Mouse (Mus musculus): ENCODE measurements around the gene Col27a1. TPM values are rescaled to one million over a fixed set of nuclear protein-coding genes. Genes with fewer than 3 reads are reported as not detected.
A peak's percentile ranks its signal among the peaks of the same experiment; 100 is the strongest.

Col27a1 gene
- polyA plus RNA-seq, 1 experiment from 2014 or later, result 3.0 TPM

- Histone ChIP-seq H3K36me3 (no peaks in the 10 kb centered on the region), H3K4me1 (replicated peaks) (peaks cover 3% of the 10 kb centered on the region; the same call in 1 of the 2 replicates), H3K9me3 (no peaks in the 10 kb centered on the region), H3K27me3 (no peaks in the 10 kb centered on the region), H3K9ac (no peak overlapping the region), H3K4me3 (no peak overlapping the region), H3K27ac (replicated peaks) (no peak overlapping the region), H3K4me2 (no peak overlapping the region)
- no peak for ATAC-seq (ENCODE audit: low read depth)
- WGBS, result 82% methylated on average over 1 of the region's 1 CpGs
Observed at GRCm38 (mm10) chr4:63267586-63267985, 53.8 kb downstream of the Col27a1 start.

- ATAC-seq (ENCODE audit: low read depth), result no peak
- no peaks in the 10 kb centered on the region for H3K36me3 ChIP-seq
- no peak overlapping the region for H3K9ac ChIP-seq
- no peak overlapping the region for H3K27ac ChIP-seq (replicated peaks)
- H3K4me3 ChIP-seq, result no peak overlapping the region
- no peaks in the 10 kb centered on the region for H3K9me3 ChIP-seq
- no peak overlapping the region for H3K4me2 ChIP-seq
- 71% methylated on average over 4 of the region's 4 CpGs for WGBS
- no peaks in the 10 kb centered on the region for H3K27me3 ChIP-seq
- H3K4me1 ChIP-seq (replicated peaks), result no peaks in the 10 kb centered on the region
Observed at GRCm38 (mm10) chr4:63268777-63269176, 55.0 kb downstream of the Col27a1 start.

GRCm38 (mm10) chr4:63274516-63274915, 60.7 kb downstream of the Col27a1 start:
- no peak overlapping the region for H3K27ac ChIP-seq (replicated peaks)
- no peak overlapping the region for H3K4me2 ChIP-seq
- no peak overlapping the region for H3K9ac ChIP-seq
- H3K27me3 ChIP-seq, result no peaks in the 10 kb centered on the region
- 67% methylated on average over 1 of the region's 1 CpGs for WGBS
- H3K4me1 ChIP-seq (replicated peaks), result peaks cover 5% of the 10 kb centered on the region; the same call in 1 of the 2 replicates
- no peak for ATAC-seq (ENCODE audit: low read depth)
- H3K9me3 ChIP-seq, result no peaks in the 10 kb centered on the region
- no peaks in the 10 kb centered on the region for H3K36me3 ChIP-seq
- no peak overlapping the region for H3K4me3 ChIP-seq

GRCm38 (mm10) chr4:63275251-63275650, 61.4 kb downstream of the Col27a1 start:
- Histone ChIP-seq H3K9me3 (no peaks in the 10 kb centered on the region), H3K4me3 (no peak overlapping the region), H3K27ac (replicated peaks) (no peak overlapping the region), H3K36me3 (no peaks in the 10 kb centered on the region), H3K4me1 (replicated peaks) (peaks cover 5% of the 10 kb centered on the region; the same call in 1 of the 2 replicates), H3K27me3 (no peaks in the 10 kb centered on the region), H3K9ac (no peak overlapping the region), H3K4me2 (no peak overlapping the region)
- no peak for ATAC-seq (ENCODE audit: low read depth)
- 63% methylated on average over 8 of the region's 8 CpGs for WGBS

- 78% methylated on average over 1 of the region's 1 CpGs for WGBS
- peaks cover 5% of the 10 kb centered on the region; the same call in 1 of the 2 replicates for H3K4me1 ChIP-seq (replicated peaks)
- no peak overlapping the region for H3K4me2 ChIP-seq
Observed at GRCm38 (mm10) chr4:63276571-63276970, 62.8 kb downstream of the Col27a1 start.

GRCm38 (mm10) chr4:63278821-63279220, 65.0 kb downstream of the Col27a1 start:
- ATAC-seq (ENCODE audit: low read depth), result no peak
- WGBS, result 83% methylated on average over 7 of the region's 7 CpGs
- H3K4me1 ChIP-seq (replicated peaks), result peaks cover 5% of the 10 kb centered on the region; the same call in 1 of the 2 replicates

More at GRCm38 (mm10) chr4:63276571-63276970, 62.8 kb downstream of the Col27a1 start:
- no peak overlapping the region for H3K9ac ChIP-seq
- no peaks in the 10 kb centered on the region for H3K27me3 ChIP-seq
- H3K4me3 ChIP-seq, result no peak overlapping the region
- no peaks in the 10 kb centered on the region for H3K9me3 ChIP-seq
- H3K36me3 ChIP-seq, result no peaks in the 10 kb centered on the region
- H3K27ac ChIP-seq (replicated peaks), result no peak overlapping the region
- no peak for ATAC-seq (ENCODE audit: low read depth)

GRCm38 (mm10) chr4:63281694-63282093, 67.9 kb downstream of the Col27a1 start:
- Histone ChIP-seq H3K36me3 (no peaks in the 10 kb centered on the region), H3K4me2 (no peak overlapping the region), H3K27me3 (no peaks in the 10 kb centered on the region), H3K9ac (no peak overlapping the region), H3K4me3 (no peak overlapping the region), H3K9me3 (no peaks in the 10 kb centered on the region), H3K4me1 (replicated peaks) (no peaks in the 10 kb centered on the region), H3K27ac (replicated peaks) (no peak overlapping the region)
- ATAC-seq (ENCODE audit: low read depth), result no peak
- WGBS, result 83% methylated on average over 6 of the region's 6 CpGs

More at GRCm38 (mm10) chr4:63278821-63279220, 65.0 kb downstream of the Col27a1 start:
- Histone ChIP-seq H3K36me3 (no peaks in the 10 kb centered on the region), H3K9me3 (no peaks in the 10 kb centered on the region), H3K4me2 (no peak overlapping the region), H3K4me3 (no peak overlapping the region), H3K9ac (no peak overlapping the region), H3K27ac (replicated peaks) (no peak overlapping the region), H3K27me3 (no peaks in the 10 kb centered on the region)

- ATAC-seq (ENCODE audit: low read depth), result no peak
- Histone ChIP-seq H3K9ac (no peak overlapping the region), H3K27ac (replicated peaks) (no peak overlapping the region), H3K9me3 (no peaks in the 10 kb centered on the region), H3K27me3 (no peaks in the 10 kb centered on the region), H3K4me3 (no peak overlapping the region), H3K4me1 (replicated peaks) (no peaks in the 10 kb centered on the region), H3K4me2 (no peak overlapping the region), H3K36me3 (no peaks in the 10 kb centered on the region)
- whole genome bisulfite sequencing, result 88% methylated on average over 5 of the region's 5 CpGs
Observed at GRCm38 (mm10) chr4:63283319-63283718, 69.5 kb downstream of the Col27a1 start.

GRCm38 (mm10) chr4:63286034-63286433, 72.2 kb downstream of the Col27a1 start:
- ATAC-seq (ENCODE audit: low read depth), result no peak

GRCm38 (mm10) chr4:63288497-63288896, 74.7 kb downstream of the Col27a1 start:
- H3K9me3 ChIP-seq, result no peaks in the 10 kb centered on the region

More at GRCm38 (mm10) chr4:63286034-63286433, 72.2 kb downstream of the Col27a1 start:
- no peak overlapping the region for H3K9ac ChIP-seq
- peaks cover 20% of the 10 kb centered on the region for H3K4me1 ChIP-seq (replicated peaks)
- WGBS, result 85% methylated on average over 4 of the region's 4 CpGs
- no peak overlapping the region for H3K27ac ChIP-seq (replicated peaks)
- no peaks in the 10 kb centered on the region for H3K9me3 ChIP-seq
- H3K36me3 ChIP-seq, result no peaks in the 10 kb centered on the region
- H3K27me3 ChIP-seq, result no peaks in the 10 kb centered on the region
- H3K4me3 ChIP-seq, result no peak overlapping the region
- no peak overlapping the region for H3K4me2 ChIP-seq

GRCm38 (mm10) chr4:63290081-63290480, 76.3 kb downstream of the Col27a1 start:
- H3K27ac ChIP-seq (replicated peaks), result no peak overlapping the region; the same call in 1 of the 2 replicates

More at GRCm38 (mm10) chr4:63288497-63288896, 74.7 kb downstream of the Col27a1 start:
- no peaks in the 10 kb centered on the region for H3K27me3 ChIP-seq
- H3K4me2 ChIP-seq, result no peak overlapping the region
- H3K27ac ChIP-seq (replicated peaks), result no peak overlapping the region
- 92% methylated on average over 5 of the region's 5 CpGs for WGBS
- ATAC-seq (ENCODE audit: low read depth), result no peak
- no peak overlapping the region for H3K9ac ChIP-seq
- H3K36me3 ChIP-seq, result no peaks in the 10 kb centered on the region
- no peak overlapping the region for H3K4me3 ChIP-seq
- peaks cover 28% of the 10 kb centered on the region for H3K4me1 ChIP-seq (replicated peaks)

GRCm38 (mm10) chr4:63291075-63291474, 77.3 kb downstream of the Col27a1 start:
- no peak overlapping the region for H3K27ac ChIP-seq (replicated peaks)
- 46% methylated on average over 7 of the region's 7 CpGs for WGBS
- peak; percentile 93 for ATAC-seq (ENCODE audit: low read depth)

More at GRCm38 (mm10) chr4:63290081-63290480, 76.3 kb downstream of the Col27a1 start:
- ATAC-seq (ENCODE audit: low read depth), result no peak
- Histone ChIP-seq H3K9ac (no peak overlapping the region), H3K4me1 (replicated peaks) (peaks cover 28% of the 10 kb centered on the region), H3K27me3 (no peaks in the 10 kb centered on the region), H3K4me2 (no peak overlapping the region), H3K9me3 (no peaks in the 10 kb centered on the region), H3K4me3 (no peak overlapping the region), H3K36me3 (no peaks in the 10 kb centered on the region)
- 76% methylated on average over 2 of the region's 2 CpGs for WGBS

GRCm38 (mm10) chr4:63291658-63292057, 77.9 kb downstream of the Col27a1 start:
- H3K4me1 ChIP-seq (replicated peaks), result peaks cover 28% of the 10 kb centered on the region
- ATAC-seq (ENCODE audit: low read depth), result no peak
- H3K4me2 ChIP-seq, result no peak overlapping the region
- H3K4me3 ChIP-seq, result no peak overlapping the region
- H3K27ac ChIP-seq (replicated peaks), result no peak overlapping the region
- H3K9me3 ChIP-seq, result no peaks in the 10 kb centered on the region
- H3K36me3 ChIP-seq, result no peaks in the 10 kb centered on the region
- no peaks in the 10 kb centered on the region for H3K27me3 ChIP-seq
- WGBS, result 89% methylated on average over 4 of the region's 4 CpGs
- no peak overlapping the region for H3K9ac ChIP-seq

More at GRCm38 (mm10) chr4:63291075-63291474, 77.3 kb downstream of the Col27a1 start:
- Histone ChIP-seq H3K27me3 (no peaks in the 10 kb centered on the region), H3K9ac (no peak overlapping the region), H3K4me1 (replicated peaks) (peaks cover 28% of the 10 kb centered on the region), H3K4me2 (no peak overlapping the region), H3K36me3 (no peaks in the 10 kb centered on the region), H3K9me3 (no peaks in the 10 kb centered on the region), H3K4me3 (no peak overlapping the region)
